Mouse (Mus musculus) lung, embryonic 14.5 days (tissue): ENCODE data around the gene Abca3. TPM values are rescaled to one million over a fixed set of nuclear protein-coding genes. Genes with fewer than 3 reads are reported as not detected.

Experiments
- ATAC-seq: fragments of 200-750 bp; cut with Nextera tagmentation; 2 replicates; pipeline ENCODE4 v1.8.0; 2017; ENCODE audit warnings: mild to moderate bottlenecking, moderate TSS enrichment, moderate library complexity; ENCODE audit not compliant: insufficient read depth
- DNase-seq: peaks from one replicate; pipeline ENCODE4 v3.0.0-alpha.2; 2015
- H3K27ac ChIP-seq: fragments of 300-500 bp; sonication (generic); 2 replicates; pipeline ENCODE4 v1.5.1; 2014; ENCODE audit warnings: low read depth, mild to moderate bottlenecking, moderate library complexity
- H3K27me3 ChIP-seq: fragments of 300-500 bp; sonication (generic); 2 replicates; pipeline ENCODE4 v1.6.1; 2014; ENCODE audit warnings: low read length, control low read depth; ENCODE audit not compliant: insufficient read depth
- H3K36me3 ChIP-seq: fragments of 300-500 bp; sonication (generic); 2 replicates; pipeline ENCODE4 v1.6.1; 2014; ENCODE audit warnings: control low read depth; ENCODE audit not compliant: insufficient read depth
- H3K4me1 ChIP-seq: fragments of 300-500 bp; sonication (generic); 2 replicates; pipeline ENCODE4 v1.6.1; 2014; ENCODE audit warnings: antibody characterized with exemption, control low read depth; ENCODE audit not compliant: insufficient read depth
- H3K4me2 ChIP-seq: fragments of 300-500 bp; sonication (generic); 2 replicates; pipeline ENCODE4 v1.6.1; 2014; ENCODE audit warnings: mild to moderate bottlenecking
- H3K4me3 ChIP-seq: fragments of 300-500 bp; sonication (generic); 2 replicates; pipeline ENCODE4 v1.5.1; 2014; ENCODE audit warnings: low read depth, low read length
- H3K9ac ChIP-seq: fragments of 300-500 bp; sonication (generic); 2 replicates; pipeline ENCODE4 v1.6.1; 2014
- H3K9me3 ChIP-seq: fragments of 300-500 bp; sonication (generic); 2 replicates; pipeline ENCODE4 v1.6.1; 2016; ENCODE audit warnings: low read depth, low read length, control low read depth
- CTCF ChIP-seq: IDR thresholded peaks from 2 replicates; pipeline ENCODE4 v1.5.1; 2016; ENCODE audit warnings: antibody characterized with exemption, low read depth
- WGBS: fragments of 180-500 bp; shearing (Covaris S2); extraction: QIAGEN DNeasy Blood & Tissue Kit; methylation state at CpG from one replicate; pipeline ENCODE4 v1.1.7; 2014; 5-methylcytosine and 5-hydroxymethylcytosine counted together
- polyA plus RNA-seq: library from polyadenylated mRNA; unstranded; fragments of >200 nt; fragmentation: Nextera tagmentation; extraction: Ambion mirVana; gene quantifications from 2 replicates; pipeline ENCODE4 v1.2.1, GENCODE M21; 2014

Gene Abca3
- polyA plus RNA-seq, 1 experiment from 2014 or later, result 16.2 TPM

- no peak overlapping the region for H3K4me3 ChIP-seq
- peak overlapping the region; percentile 36; the same call in 1 of the 2 replicates for H3K27ac ChIP-seq
- H3K4me2 ChIP-seq, result no peak overlapping the region
- H3K27me3 ChIP-seq, result no peaks in the 10 kb centered on the region
- no peak overlapping the region for H3K9ac ChIP-seq
- H3K36me3 ChIP-seq, result peaks cover 29% of the 10 kb centered on the region
- no peak for TF ChIP-seq CTCF
- 75% methylated on average over 14 of the region's 14 CpGs for WGBS
- DNase-seq, result no peak
- ATAC-seq, result no peak
- H3K4me1 ChIP-seq, result no peaks in the 10 kb centered on the region
- no peaks in the 10 kb centered on the region for H3K9me3 ChIP-seq
These were observed 77.6 kb downstream of the Abca3 start for GRCm38 (mm10) chr17:24429201-24429983.

GRCm38 (mm10) chr17:24437016-24437415 is 85.3 kb downstream of the Abca3 start:
- H3K4me2 ChIP-seq, result no peak overlapping the region
- peak; percentile 82 for TF ChIP-seq CTCF
- DNase-seq, result peak; percentile 79
- H3K9ac ChIP-seq, result no peak overlapping the region
- no peaks in the 10 kb centered on the region for H3K27me3 ChIP-seq
- no peaks in the 10 kb centered on the region for H3K4me1 ChIP-seq
- ATAC-seq, result peak; percentile 70; the same call in 1 of the 2 replicates
- 68% methylated on average over 5 of the region's 5 CpGs for WGBS
- no peak overlapping the region for H3K27ac ChIP-seq
- H3K36me3 ChIP-seq, result peaks cover 79% of the 10 kb centered on the region
- no peaks in the 10 kb centered on the region for H3K9me3 ChIP-seq
- no peak overlapping the region for H3K4me3 ChIP-seq

GRCm38 (mm10) chr17:24440377-24440776 is 88.6 kb downstream of the Abca3 start:
- no peak overlapping the region for H3K4me3 ChIP-seq
- H3K36me3 ChIP-seq, result peaks cover 87% of the 10 kb centered on the region
- no peaks in the 10 kb centered on the region for H3K4me1 ChIP-seq
- no peak for TF ChIP-seq CTCF
- ATAC-seq (no peak), DNase-seq (no peak)
- H3K9me3 ChIP-seq, result no peaks in the 10 kb centered on the region
- no peak overlapping the region for H3K27ac ChIP-seq
- H3K4me2 ChIP-seq, result no peak overlapping the region
- H3K27me3 ChIP-seq, result no peaks in the 10 kb centered on the region
- no peak overlapping the region for H3K9ac ChIP-seq
- 88% methylated on average over 8 of the region's 8 CpGs for WGBS

- DNase-seq (no peak), ATAC-seq (no peak)
- peak; percentile 46 for TF ChIP-seq CTCF
- no peak overlapping the region for H3K4me3 ChIP-seq
- no peaks in the 10 kb centered on the region for H3K27me3 ChIP-seq
- H3K4me2 ChIP-seq, result no peak overlapping the region
- H3K36me3 ChIP-seq, result peaks cover 87% of the 10 kb centered on the region
- no peaks in the 10 kb centered on the region for H3K4me1 ChIP-seq
- no peaks in the 10 kb centered on the region for H3K9me3 ChIP-seq
- no peak overlapping the region for H3K9ac ChIP-seq
- H3K27ac ChIP-seq, result no peak overlapping the region
- whole genome bisulfite sequencing, result 29% methylated on average over 2 of the region's 2 CpGs
These were observed 89.4 kb downstream of the Abca3 start for GRCm38 (mm10) chr17:24441148-24441547.

GRCm38 (mm10) chr17:24442107-24442506 is 90.4 kb downstream of the Abca3 start:
- DNase-seq (no peak), ATAC-seq (no peak)
- WGBS, result 84% methylated on average over 14 of the region's 14 CpGs
- H3K4me2 ChIP-seq, result no peak overlapping the region
- no peak overlapping the region for H3K4me3 ChIP-seq
- no peak overlapping the region for H3K9ac ChIP-seq
- H3K36me3 ChIP-seq, result peaks cover 88% of the 10 kb centered on the region
- no peak overlapping the region for H3K27ac ChIP-seq
- TF ChIP-seq CTCF, result no peak
- no peaks in the 10 kb centered on the region for H3K9me3 ChIP-seq
- H3K27me3 ChIP-seq, result no peaks in the 10 kb centered on the region
- no peaks in the 10 kb centered on the region for H3K4me1 ChIP-seq

GRCm38 (mm10) chr17:24442632-24443155 is 90.9 kb downstream of the Abca3 start, which contains the start of gene Dnase1l2:
Dnase1l2 (minus strand) TSS chr17:24443105.
- Histone ChIP-seq H3K27ac (no peak within 1 kb of the TSS), H3K4me3 (no peak within 1 kb of the TSS), H3K27me3 (no peaks in the 10 kb centered on the region), H3K4me1 (no peaks in the 10 kb centered on the region), H3K9me3 (no peaks in the 10 kb centered on the region), H3K4me2 (no peak within 1 kb of the TSS), H3K9ac (no peak within 1 kb of the TSS), H3K36me3 (peaks cover 89% of the 10 kb centered on the region)
- WGBS, result 79% methylated on average over 7 of the region's 7 CpGs
- ATAC-seq (no peak), DNase-seq (no peak)
- no peak for TF ChIP-seq CTCF

GRCm38 (mm10) chr17:24443409-24443808 is 91.7 kb downstream of the Abca3 start:
- DNase-seq (no peak), ATAC-seq (no peak)
- no peak for TF ChIP-seq CTCF
- Histone ChIP-seq H3K4me2 (no peak overlapping the region), H3K27me3 (no peaks in the 10 kb centered on the region), H3K36me3 (peaks cover 89% of the 10 kb centered on the region), H3K4me3 (no peak overlapping the region), H3K27ac (no peak overlapping the region), H3K9ac (no peak overlapping the region), H3K4me1 (no peaks in the 10 kb centered on the region), H3K9me3 (no peaks in the 10 kb centered on the region)
- WGBS, result 85% methylated on average over 4 of the region's 4 CpGs
